ENCODE assay signal across 8 mouse cellular contexts in genomic region chr11:83077714-83078422, GRCm38 (mm10). TPM values are rescaled to one million over a fixed set of nuclear protein-coding genes. Genes with fewer than 3 reads are reported as not detected.
DNase-seq lines count a peak whose midpoint lies in the region; ATAC-seq and TF ChIP-seq lines count a peak whose summit lies in the region.

No protein-coding gene starts in this region.

- H3K79me2 ChIP-seq in macrophage (ENCODE audit: inconsistent target), result no peaks in the 10 kb centered on the region

- no peak for ATAC-seq in heart, embryonic 11.5 days (replicated peaks; ENCODE audit: insufficient number of reproducible peaks, low FRiP score, low TSS enrichment)
- no peak for ATAC-seq in hindbrain, embryonic 14.5 days (ENCODE audit: low FRiP score)

- WGBS in heart, embryonic 11.5 days (ENCODE audit: insufficient replicate concordance), result 66% methylated on average over 3 of the region's 3 CpGs
- 0% methylated on average over 3 of the region's 3 CpGs for WGBS in macrophage (ENCODE audit: missing documents)
- 0% methylated on average over 3 of the region's 3 CpGs for WGBS in thymus, adult 2 months
- WGBS in hindbrain, embryonic 14.5 days, result 80% methylated on average over 3 of the region's 3 CpGs

- peak overlapping the region; percentile 60 for H3K27ac ChIP-seq in heart, embryonic 11.5 days (ENCODE audit: low read depth, low read length)
- peak overlapping the region; percentile 98 for H3K27ac ChIP-seq in macrophage
- peak overlapping the region; percentile 100 for H3K27ac ChIP-seq in thymus, adult 2 months (ENCODE audit: control insufficient read depth, insufficient read depth, low read length)
- no peak overlapping the region for H3K27ac ChIP-seq in hindbrain, embryonic 14.5 days

- H3K9ac ChIP-seq in heart, embryonic 11.5 days (ENCODE audit: low read depth, low read length), result no peak overlapping the region
- H3K9ac ChIP-seq in hindbrain, embryonic 14.5 days, result no peak overlapping the region

- no peaks in the 10 kb centered on the region for H3K27me3 ChIP-seq in heart, embryonic 11.5 days (ENCODE audit: control insufficient read depth, insufficient read depth, low read length)
- no peaks in the 10 kb centered on the region for H3K27me3 ChIP-seq in thymus, adult 2 months (ENCODE audit: control insufficient read depth, insufficient read depth, low read length)
- H3K27me3 ChIP-seq in hindbrain, embryonic 14.5 days (ENCODE audit: control insufficient read depth, insufficient read depth, low read length), result no peaks in the 10 kb centered on the region

- H3K36me3 ChIP-seq in heart, embryonic 11.5 days (ENCODE audit: control insufficient read depth, insufficient read depth, low read length), result no peaks in the 10 kb centered on the region
- no peaks in the 10 kb centered on the region for H3K36me3 ChIP-seq in macrophage (ENCODE audit: inconsistent target)
- no peaks in the 10 kb centered on the region for H3K36me3 ChIP-seq in thymus, adult 2 months (ENCODE audit: control insufficient read depth, insufficient read depth, low read length)
- H3K36me3 ChIP-seq in hindbrain, embryonic 14.5 days (replicated peaks; ENCODE audit: control insufficient read depth, insufficient read depth), result no peaks in the 10 kb centered on the region

- peaks cover 6% of the 10 kb centered on the region; the same call in 1 of the 2 replicates for H3K4me1 ChIP-seq in heart, embryonic 11.5 days (ENCODE audit: control insufficient read depth, insufficient read depth, low read length)
- peaks cover 22% of the 10 kb centered on the region for H3K4me1 ChIP-seq in thymus, adult 2 months (replicated peaks; ENCODE audit: control insufficient read depth, insufficient read depth, low read length)
- no peaks in the 10 kb centered on the region for H3K4me1 ChIP-seq in hindbrain, embryonic 14.5 days (replicated peaks; ENCODE audit: control insufficient read depth, insufficient read depth, low read length)

- H3K9me3 ChIP-seq in heart, embryonic 11.5 days (replicated peaks; ENCODE audit: control insufficient read depth, low read length), result no peaks in the 10 kb centered on the region
- no peaks in the 10 kb centered on the region for H3K9me3 ChIP-seq in hindbrain, embryonic 14.5 days (ENCODE audit: control insufficient read depth, low read length)

- peak; percentile 60; the same call in 1 of the 2 replicates for TF ChIP-seq POLR2A in thymus, adult 2 months (IDR thresholded peaks at IDR 0.05; ENCODE audit: control insufficient read depth, extremely low read depth, insufficient read depth, low read length, poor library complexity)

- no peak overlapping the region for H3K4me3 ChIP-seq in heart, embryonic 11.5 days (ENCODE audit: low read depth, low read length)
- H3K4me3 ChIP-seq in macrophage (ENCODE audit: inconsistent target), result no peak overlapping the region
- 0 out of 2 replicates have a peak overlapping the region, but pooled peaks have one; percentile 21 for H3K4me3 ChIP-seq in thymus, adult 2 months (ENCODE audit: control insufficient read depth, insufficient read depth, low read length)
- H3K4me3 ChIP-seq in hindbrain, embryonic 14.5 days (replicated peaks; ENCODE audit: low read length), result no peak overlapping the region

- no peak overlapping the region for H3K4me2 ChIP-seq in heart, embryonic 11.5 days
- H3K4me2 ChIP-seq in hindbrain, embryonic 14.5 days (replicated peaks), result no peak overlapping the region

- TF ChIP-seq CTCF in thymus, adult 2 months (IDR thresholded peaks at IDR 0.05; ENCODE audit: borderline replicate concordance, control insufficient read depth, extremely low read depth, insufficient read depth, low read length, poor library complexity), result no peak

- peak; percentile 77 to 81 for DNase-seq in B cell, adult 2 months
- peak; percentile 57 for DNase-seq in adrenal gland, adult 8-10 months
- peak; percentile 81 for DNase-seq in kidney, postnatal 10 days
- DNase-seq in thymus, adult 2 months, result peak; percentile 79
- no peak for DNase-seq in hindbrain, embryonic 14.5 days (ENCODE audit: low spot score)
- no peak for DNase-seq in frontal cortex, postnatal 25 days (ENCODE audit: low spot score in 2 of 2)

RNA-seq across cellular contexts. Expression of gene Slfn2, which starts 13.0 kb away (rescaled TPM):
- total RNA-seq in adrenal gland, adult 8-10 months (2022), result 1 to 10 TPM; 4.8 to 7.0 (median 6.1) TPM
- 2.4 and 2.7 TPM in 2 replicates for polyA plus RNA-seq in heart, embryonic 11.5 days (2014; fragmentation: Nextera tagmentation; extraction: Ambion mirVana)
- 100 to 1,000 TPM; 204 to 973 (median 602) TPM for total RNA-seq in macrophage (2018; cell fraction: chromatin; rRNA removed)
- 1,000 to 10,000 TPM in 20 of 26 experiments, 100 to 1,000 TPM in 6; 511 to 2,505 (median 1,185) TPM for total RNA-seq in macrophage (2018; cell fraction: cytosol; rRNA removed)
- 1,000 to 10,000 TPM in 19 of 26 experiments, 100 to 1,000 TPM in 7; 398 to 1,812 (median 1,263) TPM for total RNA-seq in macrophage (2018; cell fraction: nucleus; rRNA removed)
- 335 to 670 TPM (median 455 TPM) in 3 replicates for polyA plus RNA-seq in macrophage (2018)
- 40.6 and 44.7 TPM in 2 replicates for polyA plus RNA-seq in thymus, adult 2 months (2012; rRNA removed)
- polyA plus RNA-seq in hindbrain, embryonic 14.5 days (2014; fragmentation: Nextera tagmentation; extraction: Ambion mirVana), result 1.3 and 1.4 TPM in 2 replicates

RNA-seq across cellular contexts. Expression of gene Slfn1, which starts 38.8 kb away (rescaled TPM):
- under 1 TPM; 0.14 to 0.38 (median 0.24) TPM for total RNA-seq in adrenal gland, adult 8-10 months (2022)
- polyA plus RNA-seq in heart, embryonic 11.5 days (2014; fragmentation: Nextera tagmentation; extraction: Ambion mirVana), result not detected in 2 replicates
- 10 to 100 TPM in 14 of 26 experiments, 1 to 10 TPM in 6, under 1 TPM in 4, not detected in 2; 0.49 to 87.4 (median 43.8) TPM for total RNA-seq in macrophage (2018; cell fraction: chromatin; rRNA removed)
- total RNA-seq in macrophage (2018; cell fraction: cytosol; rRNA removed), result 100 to 1,000 TPM in 1 of 26 experiments, 10 to 100 TPM in 13, 1 to 10 TPM in 12; 2.9 to 110 (median 34.3) TPM
- 100 to 1,000 TPM in 11 of 26 experiments, 10 to 100 TPM in 5, 1 to 10 TPM in 9, under 1 TPM in 1; 0.96 to 224 (median 70.9) TPM for total RNA-seq in macrophage (2018; cell fraction: nucleus; rRNA removed)
- polyA plus RNA-seq in macrophage (2018), result 3.5 to 9.8 TPM (median 4.5 TPM) in 3 replicates
- 16.3 and 24.3 TPM in 2 replicates for polyA plus RNA-seq in thymus, adult 2 months (2012; rRNA removed)
- 0.11 TPM in 1 of 2 replicates, not detected in the other for polyA plus RNA-seq in hindbrain, embryonic 14.5 days (2014; fragmentation: Nextera tagmentation; extraction: Ambion mirVana)

RNA-seq across cellular contexts. Expression of gene Slfn8, which starts 57.3 kb away (rescaled TPM):
- 1 to 10 TPM; 1.9 to 5.4 (median 3.5) TPM for total RNA-seq in adrenal gland, adult 8-10 months (2022)
- 0.29 and 0.39 TPM in 2 replicates for polyA plus RNA-seq in heart, embryonic 11.5 days (2014; fragmentation: Nextera tagmentation; extraction: Ambion mirVana)
- total RNA-seq in macrophage (2018; cell fraction: chromatin; rRNA removed), result 1,000 to 10,000 TPM in 3 of 26 experiments, 100 to 1,000 TPM in 23; 149 to 1,206 (median 560) TPM
- 100 to 1,000 TPM in 15 of 26 experiments, 10 to 100 TPM in 11; 69.3 to 339 (median 209) TPM for total RNA-seq in macrophage (2018; cell fraction: cytosol; rRNA removed)
- total RNA-seq in macrophage (2018; cell fraction: nucleus; rRNA removed), result 100 to 1,000 TPM in 25 of 26 experiments, 10 to 100 TPM in 1; 97.1 to 956 (median 621) TPM
- 43.7 to 104 TPM (median 83.5 TPM) in 3 replicates for polyA plus RNA-seq in macrophage (2018)
- polyA plus RNA-seq in thymus, adult 2 months (2012; rRNA removed), result 4.0 and 4.2 TPM in 2 replicates
- polyA plus RNA-seq in hindbrain, embryonic 14.5 days (2014; fragmentation: Nextera tagmentation; extraction: Ambion mirVana), result 0.21 and 0.27 TPM in 2 replicates

Comparison
In these comparisons a context has a peak if more than half of its experiments do, and no peak if none do; other contexts are left out.
1. DNase-seq: peak in B cell, adult 2 months (2 of 2), adrenal gland, adult 8-10 months (single experiment), kidney, postnatal 10 days (single experiment) and thymus, adult 2 months (single experiment); none in hindbrain, embryonic 14.5 days (single experiment) and frontal cortex, postnatal 25 days (0 of 2).
2. RNA of gene Slfn2, which starts 13.0 kb away (polyA plus RNA-seq): 335 to 670 TPM in macrophage and 40.6 to 44.7 TPM in thymus, adult 2 months; 2.4 to 2.7 TPM in heart, embryonic 11.5 days and 1.3 to 1.4 TPM in hindbrain, embryonic 14.5 days; every median in the first group is over 10 times any median in the second.